Mouse (Mus musculus): Measurements from ENCODE around the gene Serpinb11.

- TF ChIP-seq POLR2A (IDR thresholded peaks at IDR 0.05; ENCODE audit: low read depth, low read length) (no peak; the same call in 1 of the 2 replicates), USF1 (IDR thresholded peaks at IDR 0.05; ENCODE audit: low read depth, low read length) (no peak), EP300 (IDR thresholded peaks at IDR 0.05; ENCODE audit: low read length) (no peak), ZMIZ1 (IDR thresholded peaks at IDR 0.05; ENCODE audit: low read depth, low read length) (no peak; the same call in 1 of the 2 replicates), CTCF (conservative IDR thresholded peaks at IDR 0.05 in 1 of 2, IDR thresholded peaks at IDR 0.05 in 1 of 2; ENCODE audit: low read depth in 2 of 2, low read length in 2 of 2) (no peak), MAZ (IDR thresholded peaks at IDR 0.05; ENCODE audit: low read depth, low read length) (no peak), MXI1 (IDR thresholded peaks at IDR 0.05; ENCODE audit: low read depth, low read length) (no peak), SMC3 (IDR thresholded peaks at IDR 0.05; ENCODE audit: low read depth, low read length) (no peak), ZC3H11A (IDR thresholded peaks at IDR 0.05; ENCODE audit: low read depth, low read length) (no peak), BHLHE40 (IDR thresholded peaks at IDR 0.05; ENCODE audit: low read depth, low read length) (no peak)
Measured at GRCm38 (mm10) chr1:107397481-107397880, 36.5 kb downstream of the Serpinb11 start.

Data from CH12.LX (cell line).